Mouse (Mus musculus) liver, embryonic 14.5 days (tissue): ENCODE measurements around the gene Lasp1.

Experiments
- CTCF ChIP-seq: IDR thresholded peaks from 2 replicates; pipeline ENCODE4 v1.5.1; 2016; ENCODE audit warnings: antibody characterized with exemption, low read depth, control low read depth
- EP300 ChIP-seq: IDR thresholded peaks from 2 replicates; pipeline ENCODE4 v1.6.1; 2016; ENCODE audit warnings: antibody characterized with exemption, low read depth

DNA sequence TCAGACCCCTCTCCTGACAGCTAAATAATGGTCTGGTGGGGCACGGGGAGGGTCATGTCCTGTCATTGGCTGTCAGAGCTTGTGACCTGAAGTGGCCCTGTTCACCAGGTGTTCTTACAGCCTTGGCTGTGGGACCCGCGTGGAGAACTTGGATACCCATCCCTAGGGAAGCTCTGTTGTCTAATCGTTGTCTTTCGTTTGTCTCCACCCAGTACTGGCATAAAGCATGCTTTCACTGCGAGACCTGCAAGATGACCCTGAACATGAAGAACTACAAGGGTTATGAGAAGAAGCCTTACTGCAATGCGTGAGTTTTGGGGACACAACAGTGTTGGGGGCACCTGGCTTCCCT is 7.8 kb downstream of the Lasp1 start:
- TF ChIP-seq CTCF = no peak
- TF ChIP-seq EP300 = no peak
